Mouse (Mus musculus): ENCODE results near the gene Rexo4. TPM values are rescaled to one million over a fixed set of nuclear protein-coding genes. Genes with fewer than 3 reads are reported as not detected.

Gene Rexo4
- total and polyA plus RNA-seq, 2 experiments from 2014 or later: 13.3 to 22.9 TPM

DNA sequence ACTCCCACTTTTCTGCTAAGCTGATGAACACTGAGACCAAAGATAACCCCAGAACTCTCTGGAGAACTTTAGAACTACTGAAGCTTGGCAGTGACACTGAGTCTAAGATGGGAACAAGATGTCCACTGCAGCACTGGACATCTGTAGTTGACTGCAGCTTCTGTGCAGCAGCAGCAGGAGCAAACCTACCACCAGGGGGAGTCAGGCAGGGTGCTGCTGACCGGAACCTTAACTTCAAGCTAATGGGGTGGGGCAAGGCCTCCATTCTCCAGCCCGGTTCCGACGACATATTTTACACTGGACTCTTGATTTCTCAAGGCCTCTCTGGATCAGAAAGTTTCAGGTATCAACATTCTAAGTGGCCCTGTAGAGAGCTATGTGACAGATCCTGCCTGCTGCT is 57.1 kb downstream of the Rexo4 start:
- Histone ChIP-seq H3K9ac (replicated peaks; ENCODE audit: low read depth, low read length) (no peak overlapping the region), H3K27me3 (ENCODE audit: control insufficient read depth, insufficient read depth, low read length) (no peaks in the 10 kb centered on the region), H3K4me2 (ENCODE audit: low read depth, low read length) (no peak overlapping the region), H3K9me3 (replicated peaks; ENCODE audit: control insufficient read depth, low read length) (no peaks in the 10 kb centered on the region), H3K4me3 (ENCODE audit: low read depth, low read length) (no peak overlapping the region), H3K36me3 (replicated peaks; ENCODE audit: control insufficient read depth, insufficient read depth, low read length) (peaks cover 29% of the 10 kb centered on the region), H3K4me1 (ENCODE audit: control insufficient read depth, insufficient read depth) (peaks cover 27% of the 10 kb centered on the region), H3K27ac (ENCODE audit: low read depth) (no peak overlapping the region)
- ATAC-seq (ENCODE audit: insufficient read depth, low read depth) (no peak), DNase-seq (ENCODE audit: low spot score) (no peak)
- WGBS: 57% methylated on average over 4 of the region's 4 CpGs
- TF ChIP-seq EP300 (IDR thresholded peaks at IDR 0.05; ENCODE audit: low read depth) (no peak), CTCF (IDR thresholded peaks at IDR 0.05; ENCODE audit: low read depth) (peak; percentile 63)

DNA sequence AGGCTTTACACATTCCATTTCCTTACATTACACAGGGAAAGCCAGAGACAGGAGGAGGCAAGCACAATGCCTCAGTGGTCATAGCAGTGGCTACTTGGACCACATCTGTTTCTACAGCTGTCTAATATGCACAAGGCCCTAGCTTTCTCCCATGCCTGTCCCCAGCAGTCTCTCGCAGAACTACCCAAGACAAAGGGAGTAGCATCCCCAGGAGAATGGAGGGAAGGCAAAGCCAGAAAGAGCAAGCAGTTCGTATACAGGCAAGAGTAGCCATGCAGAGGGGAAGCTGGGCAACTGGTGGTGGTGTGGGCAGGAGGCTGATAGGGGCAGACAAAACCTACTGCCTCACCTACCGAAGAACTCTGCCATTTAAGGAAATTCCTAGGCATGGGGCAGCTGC is 57.8 kb downstream of the Rexo4 start:
- peaks cover 25% of the 10 kb centered on the region for H3K4me1 ChIP-seq (ENCODE audit: control insufficient read depth, insufficient read depth)
- H3K9me3 ChIP-seq (replicated peaks; ENCODE audit: control insufficient read depth, low read length): no peaks in the 10 kb centered on the region
- no peak for TF ChIP-seq CTCF (IDR thresholded peaks at IDR 0.05; ENCODE audit: low read depth)
- no peak for TF ChIP-seq EP300 (IDR thresholded peaks at IDR 0.05; ENCODE audit: low read depth)
- no peak for ATAC-seq (ENCODE audit: insufficient read depth, low read depth)
- no peak overlapping the region for H3K9ac ChIP-seq (replicated peaks; ENCODE audit: low read depth, low read length)
- no peak overlapping the region for H3K4me3 ChIP-seq (ENCODE audit: low read depth, low read length)
- 86% methylated on average over 3 of the region's 3 CpGs for WGBS
- no peak for DNase-seq (ENCODE audit: low spot score)
- H3K4me2 ChIP-seq (ENCODE audit: low read depth, low read length): no peak overlapping the region
- H3K27ac ChIP-seq (ENCODE audit: low read depth): no peak overlapping the region
- no peaks in the 10 kb centered on the region for H3K27me3 ChIP-seq (ENCODE audit: control insufficient read depth, insufficient read depth, low read length)
- H3K36me3 ChIP-seq (replicated peaks; ENCODE audit: control insufficient read depth, insufficient read depth, low read length): peaks cover 25% of the 10 kb centered on the region

DNA sequence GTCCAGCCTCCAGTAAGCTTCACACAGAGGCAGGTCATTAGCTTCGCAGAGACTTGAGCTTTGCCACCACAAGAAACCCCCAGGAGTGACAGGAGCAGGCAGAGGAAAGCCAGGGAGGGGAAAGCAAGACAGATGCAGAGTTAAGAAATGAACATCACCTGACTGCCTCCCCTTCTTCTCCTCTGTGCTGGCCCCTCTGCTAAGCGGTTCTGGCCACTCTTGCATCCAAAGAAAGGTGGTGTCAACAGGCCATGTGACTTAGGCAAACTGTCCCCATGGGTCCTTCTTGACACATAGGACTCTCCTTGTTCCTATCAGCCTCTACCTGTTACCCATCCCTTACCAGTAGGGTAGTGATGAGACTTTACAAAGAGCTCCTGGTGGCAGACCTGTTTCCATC is 58.2 kb downstream of the Rexo4 start:
- DNase-seq (ENCODE audit: low spot score) (no peak), ATAC-seq (ENCODE audit: insufficient read depth, low read depth) (no peak)
- 90% methylated on average over 2 of the region's 2 CpGs for WGBS
- Histone ChIP-seq H3K27ac (ENCODE audit: low read depth) (no peak overlapping the region), H3K4me3 (ENCODE audit: low read depth, low read length) (no peak overlapping the region), H3K36me3 (replicated peaks; ENCODE audit: control insufficient read depth, insufficient read depth, low read length) (peaks cover 25% of the 10 kb centered on the region), H3K4me2 (ENCODE audit: low read depth, low read length) (no peak overlapping the region), H3K27me3 (ENCODE audit: control insufficient read depth, insufficient read depth, low read length) (no peaks in the 10 kb centered on the region), H3K9me3 (replicated peaks; ENCODE audit: control insufficient read depth, low read length) (no peaks in the 10 kb centered on the region), H3K9ac (replicated peaks; ENCODE audit: low read depth, low read length) (no peak overlapping the region), H3K4me1 (ENCODE audit: control insufficient read depth, insufficient read depth) (peaks cover 25% of the 10 kb centered on the region)
- TF ChIP-seq CTCF (IDR thresholded peaks at IDR 0.05; ENCODE audit: low read depth) (no peak), EP300 (IDR thresholded peaks at IDR 0.05; ENCODE audit: low read depth) (no peak)

Other genes starting within 250 kb of the Rexo4 start
- gene Abo, start 99.4 kb downstream of the Rexo4 start, total RNA-seq (2014; rRNA removed; ENCODE audit: low replicate concordance): not detected in 2 replicates
- not detected in 2 replicates for gene Abo, start 99.4 kb downstream of the Rexo4 start, polyA plus RNA-seq (2015; fragmentation: Nextera tagmentation; extraction: Ambion mirVana)
- gene Surf6, start 61.5 kb downstream of the Rexo4 start, total RNA-seq (2014; rRNA removed; ENCODE audit: low replicate concordance): 6.0 and 7.3 TPM in 2 replicates
- 9.8 and 10.5 TPM in 2 replicates for gene Surf6, start 61.5 kb downstream of the Rexo4 start, polyA plus RNA-seq (2015; fragmentation: Nextera tagmentation; extraction: Ambion mirVana)
- gene Med22, start 53.7 kb downstream of the Rexo4 start, total RNA-seq (2014; rRNA removed; ENCODE audit: low replicate concordance): 35.2 and 55.0 TPM in 2 replicates
- 38.0 and 38.4 TPM in 2 replicates for gene Med22, start 53.7 kb downstream of the Rexo4 start, polyA plus RNA-seq (2015; fragmentation: Nextera tagmentation; extraction: Ambion mirVana)
- gene Rpl7a, start 53.6 kb downstream of the Rexo4 start, total RNA-seq (2014; rRNA removed; ENCODE audit: low replicate concordance): 1,073 and 1,113 TPM in 2 replicates
- 340 and 347 TPM in 2 replicates for gene Rpl7a, start 53.6 kb downstream of the Rexo4 start, polyA plus RNA-seq (2015; fragmentation: Nextera tagmentation; extraction: Ambion mirVana)
- gene Surf2, start 48.0 kb downstream of the Rexo4 start, total RNA-seq (2014; rRNA removed; ENCODE audit: low replicate concordance): 5.4 and 9.7 TPM in 2 replicates
- 26.8 and 29.0 TPM in 2 replicates for gene Surf2, start 48.0 kb downstream of the Rexo4 start, polyA plus RNA-seq (2015; fragmentation: Nextera tagmentation; extraction: Ambion mirVana)
- 32.9 and 42.7 TPM in 2 replicates for gene Surf1, start 47.9 kb downstream of the Rexo4 start, total RNA-seq (2014; rRNA removed; ENCODE audit: low replicate concordance)
- gene Surf1, start 47.9 kb downstream of the Rexo4 start, polyA plus RNA-seq (2015; fragmentation: Nextera tagmentation; extraction: Ambion mirVana): 41.4 and 44.3 TPM in 2 replicates
- 186 and 189 TPM in 2 replicates for gene Surf4, start 30.5 kb downstream of the Rexo4 start, total RNA-seq (2014; rRNA removed; ENCODE audit: low replicate concordance)
- 131 and 132 TPM in 2 replicates for gene Surf4, start 30.5 kb downstream of the Rexo4 start, polyA plus RNA-seq (2015; fragmentation: Nextera tagmentation; extraction: Ambion mirVana)
- gene Stkld1, start 30.3 kb downstream of the Rexo4 start, total RNA-seq (2014; rRNA removed; ENCODE audit: low replicate concordance): not detected in 2 replicates
- gene Stkld1, start 30.3 kb downstream of the Rexo4 start, polyA plus RNA-seq (2015; fragmentation: Nextera tagmentation; extraction: Ambion mirVana): 0.19 and 0.25 TPM in 2 replicates
- gene Adamts13, start 9.0 kb upstream of the Rexo4 start, total RNA-seq (2014; rRNA removed; ENCODE audit: low replicate concordance): not detected in 2 replicates
- gene Adamts13, start 9.0 kb upstream of the Rexo4 start, polyA plus RNA-seq (2015; fragmentation: Nextera tagmentation; extraction: Ambion mirVana): not detected in 2 replicates
- 11.9 and 26.6 TPM in 2 replicates for gene Cacfd1, start 45.5 kb upstream of the Rexo4 start, total RNA-seq (2014; rRNA removed; ENCODE audit: low replicate concordance)
- gene Cacfd1, start 45.5 kb upstream of the Rexo4 start, polyA plus RNA-seq (2015; fragmentation: Nextera tagmentation; extraction: Ambion mirVana): 34.6 and 37.3 TPM in 2 replicates
- 0.66 and 0.80 TPM in 2 replicates for gene Slc2a6, start 63.6 kb upstream of the Rexo4 start, total RNA-seq (2014; rRNA removed; ENCODE audit: low replicate concordance)
- gene Slc2a6, start 63.6 kb upstream of the Rexo4 start, polyA plus RNA-seq (2015; fragmentation: Nextera tagmentation; extraction: Ambion mirVana): 0.10 and 0.14 TPM in 2 replicates
- not detected in 2 replicates for gene Mymk, start 107.8 kb upstream of the Rexo4 start, total RNA-seq (2014; rRNA removed; ENCODE audit: low replicate concordance)
- 0.08 and 0.10 TPM in 2 replicates for gene Mymk, start 107.8 kb upstream of the Rexo4 start, polyA plus RNA-seq (2015; fragmentation: Nextera tagmentation; extraction: Ambion mirVana)
- gene Adamtsl2, start 115.0 kb upstream of the Rexo4 start, total RNA-seq (2014; rRNA removed; ENCODE audit: low replicate concordance): 17.7 and 21.9 TPM in 2 replicates
- 7.2 and 7.7 TPM in 2 replicates for gene Adamtsl2, start 115.0 kb upstream of the Rexo4 start, polyA plus RNA-seq (2015; fragmentation: Nextera tagmentation; extraction: Ambion mirVana)
- 0.23 and 0.93 TPM in 2 replicates for gene Fam163b, start 178.1 kb upstream of the Rexo4 start, total RNA-seq (2014; rRNA removed; ENCODE audit: low replicate concordance)
- 0.36 and 0.40 TPM in 2 replicates for gene Fam163b, start 178.1 kb upstream of the Rexo4 start, polyA plus RNA-seq (2015; fragmentation: Nextera tagmentation; extraction: Ambion mirVana)
- gene Dbh, start 200.8 kb upstream of the Rexo4 start, total RNA-seq (2014; rRNA removed; ENCODE audit: low replicate concordance): not detected in 2 replicates
- 1.7 TPM in 2 replicates for gene Dbh, start 200.8 kb upstream of the Rexo4 start, polyA plus RNA-seq (2015; fragmentation: Nextera tagmentation; extraction: Ambion mirVana)